Mouse (Mus musculus) CD4-positive helper T cell, adult 2 months (primary cell): ENCODE data around the gene Cir1.
A peak's percentile ranks its signal among the peaks of the same experiment; 100 is the strongest.

Experiments
- DNase-seq: peaks from one replicate; pipeline ENCODE4 v3.0.0-alpha.2; 2012; ENCODE audit warnings: low read depth, missing footprints, low spot score

Cir1 gene

GRCm38 (mm10) chr2:73312152-73313116, at the start of gene Cir1, which contains the start of gene Scrn3:
Gene Cir1 (minus strand): TSS chr2:73312701.
Gene Scrn3 (plus strand): TSS chr2:73312601.
- peak; percentile 99 for DNase-seq

DNA sequence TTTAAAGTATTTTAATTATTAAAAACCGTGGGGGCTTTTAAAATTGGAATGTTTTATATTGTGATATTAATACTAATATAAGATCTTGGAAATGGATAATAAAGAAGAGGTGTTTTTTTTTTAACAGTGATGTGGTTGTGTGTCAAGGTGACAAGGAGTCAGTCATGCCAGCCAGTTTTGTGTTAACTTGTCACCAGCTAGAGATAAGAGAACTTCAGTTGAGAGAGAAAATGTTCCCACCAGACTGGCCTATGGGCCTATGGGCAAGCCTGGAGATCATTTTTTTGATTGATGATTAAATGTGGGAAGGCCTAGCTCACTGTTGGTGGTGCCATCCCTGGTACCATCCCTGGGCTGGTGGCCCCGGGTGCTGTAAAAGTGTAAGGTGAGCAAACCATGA, 48.0 kb upstream of the Cir1 start:
- no peak for DNase-seq

GRCm38 (mm10) chr2:73359941-73360340, 47.4 kb upstream of the Cir1 start:
- DNase-seq = no peak

DNA sequence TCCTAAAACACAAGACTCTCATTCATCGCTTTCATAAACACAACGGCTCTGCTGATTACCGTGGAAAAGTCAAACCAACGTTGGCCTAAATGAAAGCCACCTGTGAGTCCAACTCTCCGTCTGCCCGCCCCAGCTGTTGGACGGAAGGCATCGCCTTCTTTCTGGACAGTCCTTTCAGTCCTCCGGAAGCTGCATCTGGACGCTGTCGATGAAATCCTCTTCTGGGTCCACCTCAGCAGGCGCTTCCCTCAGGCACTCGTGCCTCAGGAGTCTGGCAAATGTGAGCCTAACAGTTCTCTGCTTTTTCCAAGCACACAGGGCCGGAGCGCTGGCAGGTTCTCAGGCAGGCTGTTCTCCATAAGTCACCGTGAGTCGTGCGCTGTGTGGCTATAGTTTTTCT, 44.5 kb upstream of the Cir1 start:
- no peak for DNase-seq

DNA sequence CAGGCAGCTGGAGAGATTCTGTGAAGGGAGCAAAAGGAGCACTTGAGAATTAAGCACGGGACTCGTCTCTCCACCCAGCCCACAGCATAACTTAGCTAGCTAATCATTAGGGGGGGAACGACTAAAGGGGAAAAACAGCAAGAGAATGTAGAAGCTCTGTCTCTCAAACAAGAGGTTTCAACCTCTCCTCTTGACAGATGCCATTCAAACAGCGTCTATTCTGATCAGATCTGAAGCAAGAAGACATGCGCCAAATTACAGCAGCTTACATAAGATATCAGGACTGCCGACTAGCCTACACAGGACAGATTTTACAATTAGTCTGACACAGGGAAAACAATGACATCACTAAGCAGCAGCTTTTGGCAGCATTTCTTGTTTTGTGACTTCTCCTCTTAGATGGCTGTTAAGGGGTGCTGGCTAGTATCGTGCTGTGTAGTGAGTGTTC, 39.5 kb upstream of the Cir1 start:
- no peak for DNase-seq

DNA sequence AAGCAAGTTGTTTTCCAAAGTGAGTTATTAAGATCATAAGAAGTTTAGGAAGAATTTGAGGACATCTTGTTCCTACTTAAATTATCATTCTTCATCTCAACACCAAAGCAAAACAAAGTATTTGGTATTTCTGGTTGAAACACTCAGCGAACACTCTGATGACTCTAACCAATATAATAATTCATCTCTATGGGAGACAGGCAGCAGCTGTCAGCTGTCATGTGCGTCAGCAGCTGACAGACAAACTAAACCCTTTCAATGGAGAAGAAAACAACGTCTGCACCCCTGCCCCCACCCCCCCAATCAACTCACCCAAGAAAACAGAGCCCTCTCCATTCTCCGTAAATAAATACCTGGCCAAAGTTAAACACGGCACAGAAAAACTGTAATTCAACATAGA, 39.0 kb upstream of the Cir1 start:
- DNase-seq = no peak

- peak; percentile 49 for DNase-seq
These were observed 35.7 kb upstream of the Cir1 start for GRCm38 (mm10) chr2:73348221-73348620.

GRCm38 (mm10) chr2:73347766-73348165, 35.3 kb upstream of the Cir1 start:
- DNase-seq = no peak

- DNase-seq = no peak
These were observed 34.6 kb upstream of the Cir1 start for GRCm38 (mm10) chr2:73347136-73347535.

- DNase-seq = peak; percentile 73
These were observed 34.0 kb upstream of the Cir1 start for GRCm38 (mm10) chr2:73346345-73347086.

GRCm38 (mm10) chr2:73345204-73345603, 32.7 kb upstream of the Cir1 start:
- no peak for DNase-seq

DNA sequence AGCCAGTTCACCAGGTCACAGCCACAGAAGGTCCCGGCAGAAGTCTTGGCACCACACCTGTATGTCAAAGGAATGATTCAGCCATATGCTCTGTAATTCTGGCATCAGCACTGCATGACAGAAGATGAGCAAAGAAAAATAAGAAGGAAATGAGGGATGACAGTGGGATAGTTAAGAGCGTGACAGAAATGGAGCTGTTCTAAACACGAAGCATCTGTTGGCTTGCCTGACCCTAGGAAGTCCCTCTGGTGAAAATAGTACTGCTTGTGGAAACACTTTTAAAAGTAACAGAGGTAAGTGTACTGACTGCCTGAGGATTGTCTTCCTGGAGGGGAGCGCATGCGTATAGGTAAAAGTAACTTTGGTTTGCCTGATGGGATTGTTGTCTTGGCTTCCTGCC, 31.2 kb upstream of the Cir1 start:
- no peak for DNase-seq

GRCm38 (mm10) chr2:73338415-73338814, 25.9 kb upstream of the Cir1 start:
- DNase-seq = no peak

GRCm38 (mm10) chr2:73335949-73336348, 23.4 kb upstream of the Cir1 start:
- no peak for DNase-seq

GRCm38 (mm10) chr2:73325871-73326270, 13.4 kb upstream of the Cir1 start:
- DNase-seq = no peak

GRCm38 (mm10) chr2:73322991-73323390, 10.5 kb upstream of the Cir1 start:
- no peak for DNase-seq

DNA sequence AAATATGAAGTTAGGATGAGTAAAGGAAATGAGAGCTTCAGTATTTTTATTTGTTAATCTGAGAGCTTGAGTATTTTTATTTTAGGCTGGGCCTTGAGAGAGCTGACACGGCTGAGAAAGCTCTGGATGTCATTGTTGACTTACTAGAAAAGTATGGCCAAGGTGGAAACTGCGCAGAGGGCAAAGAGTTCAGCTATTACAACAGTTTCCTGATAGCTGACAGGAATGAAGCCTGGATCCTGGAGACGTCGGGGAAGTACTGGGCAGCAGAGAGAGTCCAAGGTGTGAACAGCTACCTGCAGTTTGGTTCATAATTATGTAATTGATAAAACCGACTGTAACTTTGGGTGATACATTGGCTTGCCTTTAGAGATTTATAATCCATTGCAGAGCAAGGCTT, 6.7 kb upstream of the Cir1 start:
- DNase-seq = no peak

GRCm38 (mm10) chr2:73317426-73317825, 4.9 kb upstream of the Cir1 start:
- no peak for DNase-seq

GRCm38 (mm10) chr2:73314311-73314710, 1.8 kb upstream of the Cir1 start:
- DNase-seq = no peak

DNA sequence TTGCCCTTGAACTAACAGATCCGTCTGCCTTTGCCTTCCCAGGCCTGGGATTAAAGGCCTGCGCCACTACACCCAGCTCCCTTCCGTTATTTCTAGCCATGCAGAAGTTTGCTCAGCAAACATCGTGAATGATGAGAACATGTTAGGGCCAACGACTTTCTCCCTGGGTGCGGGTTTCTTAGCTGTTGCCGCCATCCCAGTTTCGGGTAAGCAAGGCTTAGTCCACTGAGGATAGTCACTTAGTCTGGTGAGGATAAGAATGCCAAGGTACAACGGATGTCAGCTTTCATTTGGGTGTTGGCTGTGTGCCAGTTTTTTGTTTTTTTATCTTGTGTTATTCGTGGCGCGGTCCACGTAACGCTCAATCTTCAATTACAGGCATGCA, 608 bp upstream of the Cir1 start:
- DNase-seq = peak; percentile 75

GRCm38 (mm10) chr2:73306006-73306405, 6.5 kb downstream of the Cir1 start:
- no peak for DNase-seq

DNA sequence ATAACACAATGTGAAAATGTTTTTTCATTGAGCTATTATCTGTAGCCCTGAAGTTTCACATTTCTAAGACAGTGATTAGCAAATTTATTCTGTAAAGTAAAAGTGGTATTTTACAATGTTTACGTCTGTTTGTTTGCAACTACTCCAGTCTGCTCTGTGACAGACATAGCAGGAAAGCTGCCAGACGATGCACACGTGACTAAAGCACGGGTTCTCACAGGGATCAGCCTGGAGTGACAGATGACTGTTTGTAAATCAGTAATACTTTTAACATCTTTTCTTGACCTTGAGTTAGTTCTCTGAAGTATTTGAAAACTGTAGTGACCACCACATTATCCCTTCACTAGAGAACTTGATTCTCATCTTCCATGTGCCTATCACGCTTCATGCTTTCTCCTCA, 8.0 kb downstream of the Cir1 start:
- no peak for DNase-seq

GRCm38 (mm10) chr2:73302722-73303121, 9.8 kb downstream of the Cir1 start:
- DNase-seq = no peak
